Mouse (Mus musculus): Measurements from ENCODE around the gene E130309D02Rik. TPM values are rescaled to one million over a fixed set of nuclear protein-coding genes. Genes with fewer than 3 reads are reported as not detected.

Gene E130309D02Rik
- polyA plus RNA-seq, 1 experiment: 29.6 TPM

GRCm38 (mm10) chr5:143284762-143285161, 30.4 kb downstream of the E130309D02Rik start:
- H3K79me2 ChIP-seq (ENCODE audit: control insufficient read depth, insufficient read depth): no peaks in the 10 kb centered on the region
- no peaks in the 10 kb centered on the region for H3K36me3 ChIP-seq (ENCODE audit: control insufficient read depth, insufficient read depth)
- no peak overlapping the region for H3K4me3 ChIP-seq (ENCODE audit: insufficient read depth, poor library complexity, severe bottlenecking)
- no peaks in the 10 kb centered on the region for H3K79me3 ChIP-seq (ENCODE audit: low read depth)
- H3ac ChIP-seq (ENCODE audit: control insufficient read depth, insufficient read length, low read depth): no peak overlapping the region
- TF ChIP-seq MYOG (IDR thresholded peaks at IDR 0.05; ENCODE audit: control insufficient read depth, extremely low read depth, insufficient read length) (no peak), CEBPB (IDR thresholded peaks at IDR 0.05; ENCODE audit: low read depth) (no peak), CTCF (IDR thresholded peaks at IDR 0.05; ENCODE audit: control insufficient read depth, insufficient read depth, insufficient read length) (no peak), USF1 (IDR thresholded peaks at IDR 0.05; ENCODE audit: low read depth) (no peak), FOSL1 (IDR thresholded peaks at IDR 0.05; ENCODE audit: insufficient read depth, low read length, poor library complexity, severe bottlenecking) (no peak), MAX (IDR thresholded peaks at IDR 0.05) (no peak), MYOD1 (IDR thresholded peaks at IDR 0.05; ENCODE audit: control insufficient read depth, insufficient read length, low read depth) (no peak)
- peaks cover 12% of the 10 kb centered on the region for H3K27me3 ChIP-seq (ENCODE audit: control insufficient read depth, insufficient read depth, insufficient read length)

- H3ac ChIP-seq (ENCODE audit: control insufficient read depth, insufficient read length, low read depth): no peak overlapping the region
- TF ChIP-seq FOSL1 (IDR thresholded peaks at IDR 0.05; ENCODE audit: insufficient read depth, low read length, poor library complexity, severe bottlenecking) (no peak), USF1 (IDR thresholded peaks at IDR 0.05; ENCODE audit: low read depth) (no peak), CTCF (IDR thresholded peaks at IDR 0.05; ENCODE audit: control insufficient read depth, insufficient read depth, insufficient read length) (no peak), MYOD1 (IDR thresholded peaks at IDR 0.05; ENCODE audit: control insufficient read depth, insufficient read length, low read depth) (no peak), MYOG (IDR thresholded peaks at IDR 0.05; ENCODE audit: control insufficient read depth, extremely low read depth, insufficient read length) (no peak), CEBPB (IDR thresholded peaks at IDR 0.05; ENCODE audit: low read depth) (no peak), MAX (IDR thresholded peaks at IDR 0.05) (no peak)
- no peaks in the 10 kb centered on the region for H3K79me2 ChIP-seq (ENCODE audit: control insufficient read depth, insufficient read depth)
- H3K27me3 ChIP-seq (ENCODE audit: control insufficient read depth, insufficient read depth, insufficient read length): peaks cover 9% of the 10 kb centered on the region
- no peak overlapping the region for H3K4me3 ChIP-seq (ENCODE audit: insufficient read depth, poor library complexity, severe bottlenecking)
- H3K36me3 ChIP-seq (ENCODE audit: control insufficient read depth, insufficient read depth): no peaks in the 10 kb centered on the region
- H3K79me3 ChIP-seq (ENCODE audit: low read depth): no peaks in the 10 kb centered on the region
These were observed 35.9 kb downstream of the E130309D02Rik start for GRCm38 (mm10) chr5:143279247-143279646.

DNA sequence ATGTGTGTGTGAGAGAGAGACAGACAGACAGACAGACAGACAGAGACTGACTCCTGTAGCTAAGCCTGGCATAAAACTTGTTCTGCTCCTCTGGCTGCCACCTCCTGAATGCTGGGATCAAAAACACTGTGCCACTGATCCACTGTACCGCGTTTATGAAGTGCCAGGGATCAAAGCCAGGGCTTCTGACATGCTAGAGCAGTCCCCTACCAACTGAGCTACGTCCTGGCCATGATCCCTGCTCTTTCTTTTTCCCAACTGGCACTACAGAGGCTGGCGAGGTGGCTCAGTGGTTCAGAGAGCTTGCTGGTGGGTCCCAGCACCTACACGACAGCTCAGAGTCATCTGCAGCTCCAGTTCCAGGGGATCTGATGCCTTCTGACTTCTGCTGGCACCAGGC, 39.4 kb downstream of the E130309D02Rik start:
- no peak overlapping the region for H3K4me3 ChIP-seq (ENCODE audit: insufficient read depth, poor library complexity, severe bottlenecking)
- no peak overlapping the region for H3ac ChIP-seq (ENCODE audit: control insufficient read depth, insufficient read length, low read depth)
- TF ChIP-seq CTCF (IDR thresholded peaks at IDR 0.05; ENCODE audit: control insufficient read depth, insufficient read depth, insufficient read length) (no peak), FOSL1 (IDR thresholded peaks at IDR 0.05; ENCODE audit: insufficient read depth, low read length, poor library complexity, severe bottlenecking) (no peak), CEBPB (IDR thresholded peaks at IDR 0.05; ENCODE audit: low read depth) (no peak), MYOD1 (IDR thresholded peaks at IDR 0.05; ENCODE audit: control insufficient read depth, insufficient read length, low read depth) (no peak)
- no peaks in the 10 kb centered on the region for H3K36me3 ChIP-seq (ENCODE audit: control insufficient read depth, insufficient read depth)
- peaks cover 8% of the 10 kb centered on the region for H3K27me3 ChIP-seq (ENCODE audit: control insufficient read depth, insufficient read depth, insufficient read length)
- peaks cover 6% of the 10 kb centered on the region for H3K79me3 ChIP-seq (ENCODE audit: low read depth)
- H3K79me2 ChIP-seq (ENCODE audit: control insufficient read depth, insufficient read depth): peaks cover 7% of the 10 kb centered on the region

GRCm38 (mm10) chr5:143272540-143273330, 42.4 kb downstream of the E130309D02Rik start:
- Histone ChIP-seq H3K4me3 (ENCODE audit: insufficient read depth, poor library complexity, severe bottlenecking) (no peak overlapping the region), H3K27me3 (ENCODE audit: control insufficient read depth, insufficient read depth, insufficient read length) (no peaks in the 10 kb centered on the region), H3ac (ENCODE audit: control insufficient read depth, insufficient read length, low read depth) (no peak overlapping the region), H3K36me3 (ENCODE audit: control insufficient read depth, insufficient read depth) (no peaks in the 10 kb centered on the region), H3K79me2 (ENCODE audit: control insufficient read depth, insufficient read depth) (peaks cover 17% of the 10 kb centered on the region), H3K79me3 (ENCODE audit: low read depth) (peaks cover 9% of the 10 kb centered on the region)
- TF ChIP-seq MYOD1 (IDR thresholded peaks at IDR 0.05; ENCODE audit: control insufficient read depth, insufficient read length, low read depth): no peak

DNA sequence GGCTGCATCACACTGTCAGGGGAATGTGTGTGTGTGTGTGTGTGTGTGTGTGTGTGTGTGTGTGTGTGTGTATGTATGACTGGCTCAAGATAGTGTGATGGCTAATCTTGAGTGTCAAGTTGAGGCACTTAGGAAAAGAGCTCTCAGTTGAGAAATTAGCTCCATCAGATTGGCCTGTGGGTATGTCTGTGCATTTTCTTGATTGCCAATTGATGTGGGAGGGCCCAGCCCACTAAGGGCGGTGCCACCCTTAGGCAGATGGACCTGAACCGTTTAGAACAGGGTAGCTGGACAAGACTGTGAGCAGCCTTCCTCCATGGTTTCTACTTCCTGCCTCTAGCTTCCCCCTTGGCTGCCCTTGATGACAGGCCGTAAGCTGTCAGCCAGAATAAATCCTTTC, 43.1 kb downstream of the E130309D02Rik start:
- TF ChIP-seq USF1 (IDR thresholded peaks at IDR 0.05; ENCODE audit: low read depth) (no peak), CEBPB (IDR thresholded peaks at IDR 0.05; ENCODE audit: low read depth) (no peak), MYOG (IDR thresholded peaks at IDR 0.05; ENCODE audit: control insufficient read depth, extremely low read depth, insufficient read length) (no peak)
- H3K36me3 ChIP-seq (ENCODE audit: control insufficient read depth, insufficient read depth): no peaks in the 10 kb centered on the region
- H3K79me3 ChIP-seq (ENCODE audit: low read depth): peaks cover 9% of the 10 kb centered on the region
- H3K4me3 ChIP-seq (ENCODE audit: insufficient read depth, poor library complexity, severe bottlenecking): no peak overlapping the region
- H3K27me3 ChIP-seq (ENCODE audit: control insufficient read depth, insufficient read depth, insufficient read length): no peaks in the 10 kb centered on the region
- no peak overlapping the region for H3ac ChIP-seq (ENCODE audit: control insufficient read depth, insufficient read length, low read depth)
- peaks cover 17% of the 10 kb centered on the region for H3K79me2 ChIP-seq (ENCODE audit: control insufficient read depth, insufficient read depth)

- peaks cover 17% of the 10 kb centered on the region for H3K79me2 ChIP-seq (ENCODE audit: control insufficient read depth, insufficient read depth)
- peaks cover 9% of the 10 kb centered on the region for H3K79me3 ChIP-seq (ENCODE audit: low read depth)
- no peak overlapping the region for H3K4me3 ChIP-seq (ENCODE audit: insufficient read depth, poor library complexity, severe bottlenecking)
- no peak overlapping the region for H3ac ChIP-seq (ENCODE audit: control insufficient read depth, insufficient read length, low read depth)
- no peaks in the 10 kb centered on the region for H3K27me3 ChIP-seq (ENCODE audit: control insufficient read depth, insufficient read depth, insufficient read length)
- no peaks in the 10 kb centered on the region for H3K36me3 ChIP-seq (ENCODE audit: control insufficient read depth, insufficient read depth)
- TF ChIP-seq FOSL1 (IDR thresholded peaks at IDR 0.05; ENCODE audit: insufficient read depth, low read length, poor library complexity, severe bottlenecking): peak; percentile 70
- TF ChIP-seq MYOD1 (IDR thresholded peaks at IDR 0.05; ENCODE audit: control insufficient read depth, insufficient read length, low read depth): no peak
- no peak for TF ChIP-seq USF1 (IDR thresholded peaks at IDR 0.05; ENCODE audit: low read depth)
- peak; percentile 65 for TF ChIP-seq CEBPB (IDR thresholded peaks at IDR 0.05; ENCODE audit: low read depth)
- TF ChIP-seq MAX (IDR thresholded peaks at IDR 0.05): peak; percentile 80
These were observed 43.5 kb downstream of the E130309D02Rik start for GRCm38 (mm10) chr5:143271642-143272041.

Measured in C2C12 (cell line).